Mouse (Mus musculus) ES-E14 (cell line): ENCODE measurements around the gene Terb1. TPM values are rescaled to one million over a fixed set of nuclear protein-coding genes. Genes with fewer than 3 reads are reported as not detected.

Experiments
- DNase-seq: peaks from one replicate; pipeline ENCODE4 v3.0.0-alpha.2; 2013; ENCODE audit warnings: low read depth, low spot score
- H3K27ac ChIP-seq: 2 replicates; pipeline ENCODE4 v1.5.1; 2012; ENCODE audit warnings: low read depth, mild to moderate bottlenecking, low read length, moderate library complexity, mixed read lengths; ENCODE audit not compliant: poor library complexity, insufficient read depth, severe bottlenecking
- H3K36me3 ChIP-seq: 2 replicates; pipeline ENCODE4 v1.6.1; 2012; ENCODE audit warnings: mild to moderate bottlenecking, low read length, moderate library complexity, mixed read lengths; ENCODE audit not compliant: control insufficient read depth, poor library complexity, insufficient read depth, severe bottlenecking
- H3K4me1 ChIP-seq, 2 experiments: fragments of 150-350 bp in 1 of 2; sonication (generic) in 1 of 2; 2 replicates each; pipeline ENCODE4 v1.6.1; 2012; ENCODE audit warnings: low read length in 2 of 2, mild to moderate bottlenecking in 1 of 2, mixed read lengths in 1 of 2; ENCODE audit not compliant: control insufficient read depth in 2 of 2, insufficient read depth in 2 of 2, poor library complexity in 1 of 2
- H3K4me3 ChIP-seq, 2 experiments: fragments of 150-350 bp in 1 of 2; sonication (generic) in 1 of 2; 2 replicates each; pipeline ENCODE4 v1.5.1; 2012; ENCODE audit warnings: low read length in 2 of 2, low read depth in 1 of 2, mild to moderate bottlenecking in 1 of 2, mixed read lengths in 1 of 2; ENCODE audit not compliant: insufficient read depth in 1 of 2, poor library complexity in 1 of 2, severe bottlenecking in 1 of 2
- H3K9ac ChIP-seq: 2 replicates; pipeline ENCODE4 v1.6.1; 2012; ENCODE audit warnings: low read depth, mild to moderate bottlenecking, low read length, mixed read lengths; ENCODE audit not compliant: poor library complexity, insufficient read depth, severe bottlenecking
- H3K9me3 ChIP-seq: fragments of 150-350 bp; sonication (generic); 2 replicates; pipeline ENCODE4 v1.6.1; 2012; ENCODE audit warnings: low read depth, mild to moderate bottlenecking, low read length; ENCODE audit not compliant: control insufficient read depth, insufficient read depth
- CHD2 ChIP-seq: IDR thresholded peaks from 2 replicates; pipeline ENCODE4 v1.6.1; 2014; ENCODE audit warnings: mild to moderate bottlenecking, low read depth, low read length, inconsistent platforms
- HCFC1 ChIP-seq: IDR thresholded peaks from 2 replicates; pipeline ENCODE4 v1.6.1; 2012; ENCODE audit warnings: low read length, inconsistent platforms, borderline replicate concordance; ENCODE audit not compliant: insufficient read depth
- MAFK ChIP-seq: IDR thresholded peaks from 2 replicates; pipeline ENCODE4 v1.6.1; 2014; ENCODE audit warnings: mild to moderate bottlenecking, low read depth, low read length, inconsistent platforms; ENCODE audit not compliant: insufficient read depth
- ZC3H11A ChIP-seq: IDR thresholded peaks from 2 replicates; pipeline ENCODE4 v1.6.1; 2012; ENCODE audit warnings: low read depth, mild to moderate bottlenecking, inconsistent platforms, low read length, borderline replicate concordance
- ZNF384 ChIP-seq: IDR thresholded peaks from 2 replicates; pipeline ENCODE4 v1.6.1; 2012; ENCODE audit warnings: low read depth, low read length, inconsistent platforms
- in situ Hi-C, 2 experiments: fragments of 600-800 bp; cut with MboI; formaldehyde crosslinking; loops; one replicate each; pipeline ENCODE4 v1.15.1; 2025; ENCODE audit warnings: low sequenced_read_pairs in 2 of 2, inconsistent platforms in 1 of 2; ENCODE audit not compliant: unreplicated experiment in 2 of 2
- total RNA-seq: library from RNA; depleted of rRNA; stranded (reverse); fragments of 300-350 nt; gene quantifications from 2 replicates; pipeline ENCODE4 v1.2.3, GENCODE M21; 2012

The Terb1 gene
- total RNA-seq, 1 experiment: 0.45 TPM

- in situ Hi-C loops: no loop called here
- TF ChIP-seq CHD2 (no peak), HCFC1 (no peak), ZC3H11A (no peak), MAFK (no peak), ZNF384 (no peak)
- Histone ChIP-seq H3K9me3 (no peaks in the 10 kb centered on the region), H3K9ac (no peak overlapping the region), H3K36me3 (peaks cover 5% of the 10 kb centered on the region), H3K4me1 (peaks cover 0 to 16% of the 10 kb centered on the region in 2 experiments; a peak in 2 of 4 replicates), H3K27ac (no peak overlapping the region), H3K4me3 (no peak overlapping the region)
- no peak for DNase-seq
Measured at GRCm38 (mm10) chr8:104414204-104414603, 95.5 kb downstream of the Terb1 start.

GRCm38 (mm10) chr8:104413770-104414169, 95.9 kb downstream of the Terb1 start:
- DNase-seq: no peak
- H3K9ac ChIP-seq: no peak overlapping the region
- H3K27ac ChIP-seq: no peak overlapping the region
- in situ Hi-C loops: no loop called here
- peaks cover 4% of the 10 kb centered on the region for H3K36me3 ChIP-seq
- TF ChIP-seq ZNF384 (no peak), CHD2 (no peak), HCFC1 (no peak), ZC3H11A (no peak), MAFK (no peak)
- H3K9me3 ChIP-seq: no peaks in the 10 kb centered on the region
- H3K4me3 ChIP-seq: no peak overlapping the region
- peaks cover 0 to 16% of the 10 kb centered on the region in 2 experiments; a peak in 2 of 4 replicates for H3K4me1 ChIP-seq

GRCm38 (mm10) chr8:104412805-104413532, 96.7 kb downstream of the Terb1 start:
- H3K4me3 ChIP-seq: no peak overlapping the region
- peaks cover 4% of the 10 kb centered on the region; the same call in 1 of the 2 replicates for H3K36me3 ChIP-seq
- H3K27ac ChIP-seq: no peak overlapping the region
- no peak for DNase-seq
- TF ChIP-seq HCFC1: no peak
- no peak for TF ChIP-seq CHD2
- no peak for TF ChIP-seq MAFK
- TF ChIP-seq ZNF384: no peak
- TF ChIP-seq ZC3H11A: no peak
- H3K9me3 ChIP-seq: no peaks in the 10 kb centered on the region
- no peak overlapping the region for H3K9ac ChIP-seq
- H3K4me1 ChIP-seq: peaks cover 0 to 17% of the 10 kb centered on the region in 2 experiments; a peak in 2 of 4 replicates
- in situ Hi-C loops: no loop called here

- TF ChIP-seq HCFC1 (no peak), ZNF384 (no peak), CHD2 (no peak), ZC3H11A (no peak), MAFK (no peak)
- H3K4me1 ChIP-seq: peaks cover 0 to 14% of the 10 kb centered on the region in 2 experiments; a peak in 2 of 4 replicates
- H3K27ac ChIP-seq: no peak overlapping the region
- no peak overlapping the region for H3K4me3 ChIP-seq
- no peak overlapping the region for H3K9ac ChIP-seq
- no peak for DNase-seq
- in situ Hi-C loops: no loop called here
- H3K9me3 ChIP-seq: no peaks in the 10 kb centered on the region
- no peaks in the 10 kb centered on the region; the same call in 1 of the 2 replicates for H3K36me3 ChIP-seq
Measured at GRCm38 (mm10) chr8:104411972-104412371, 97.7 kb downstream of the Terb1 start.
